Comparison of ENCODE assay signal across 10 mouse cellular contexts in genomic region chr12:73585850-73586249, GRCm38 (mm10). TPM values are rescaled to one million over a fixed set of nuclear protein-coding genes. Genes with fewer than 3 reads are reported as not detected.
DNase-seq lines count a peak whose midpoint lies in the region; ATAC-seq and TF ChIP-seq lines count a peak whose summit lies in the region.
"Had no signal": no experiment of that assay in that cellular context is flagged by ENCODE, and none has a peak within 500 bp of the region (broad histone marks: within the 10 kb centered on the region; RNA-seq: fewer than 3 reads in every experiment).

No protein-coding gene starts in this region.

- H3K36me3 ChIP-seq in liver, adult 2 months (ENCODE audit: control insufficient read depth, insufficient read depth, low read length): no peaks in the 10 kb centered on the region
- no peaks in the 10 kb centered on the region for H3K36me3 ChIP-seq in forebrain, embryonic 12.5 days (replicated peaks)
- H3K36me3 ChIP-seq in limb, embryonic 13.5 days: no peaks in the 10 kb centered on the region

- H3K4me2 ChIP-seq in forebrain, embryonic 12.5 days: peak overlapping the region; percentile 87
- H3K4me2 ChIP-seq in limb, embryonic 13.5 days (replicated peaks): peak overlapping the region; percentile 93

- peaks cover 16% of the 10 kb centered on the region; the same call in 1 of the 2 replicates for H3K27me3 ChIP-seq in liver, adult 2 months (ENCODE audit: control insufficient read depth, insufficient read depth, low read length)
- peaks cover 37% of the 10 kb centered on the region for H3K27me3 ChIP-seq in forebrain, embryonic 12.5 days
- peaks cover 53% of the 10 kb centered on the region for H3K27me3 ChIP-seq in limb, embryonic 13.5 days

- peak overlapping the region; percentile 34 for H3K27ac ChIP-seq in liver, adult 2 months (replicated peaks; ENCODE audit: insufficient read depth, low read depth, low read length)
- no peak overlapping the region for H3K27ac ChIP-seq in forebrain, embryonic 12.5 days
- H3K27ac ChIP-seq in limb, embryonic 13.5 days: no peak overlapping the region
- no peak overlapping the region for H3K27ac ChIP-seq in olfactory bulb, adult 2 months (ENCODE audit: insufficient read depth, low read depth, low read length)

- 4% methylated on average over 7 of the region's 7 CpGs for WGBS in liver, adult 2 months
- WGBS in forebrain, embryonic 12.5 days: under 1% methylated on average over 7 of the region's 7 CpGs
- 4% methylated on average over 7 of the region's 7 CpGs for WGBS in limb, embryonic 13.5 days
- WGBS in olfactory bulb, adult 2 months: 5% methylated on average over 7 of the region's 7 CpGs

- TF ChIP-seq POLR2A in liver, adult 2 months (IDR thresholded peaks at IDR 0.05; ENCODE audit: extremely low read depth, insufficient read depth, low read length): no peak
- TF ChIP-seq POLR2A in olfactory bulb, adult 2 months (IDR thresholded peaks at IDR 0.05; ENCODE audit: insufficient read depth, low read depth, low read length): no peak

- no peak for ATAC-seq in forebrain, embryonic 12.5 days (ENCODE audit: low FRiP score)
- no peak for ATAC-seq in limb, embryonic 13.5 days (ENCODE audit: low FRiP score, low read depth)
- ATAC-seq: Patski had no signal

- TF ChIP-seq CTCF in liver, adult 2 months (IDR thresholded peaks at IDR 0.05; ENCODE audit: low read depth, low read length): no peak
- TF ChIP-seq CTCF in olfactory bulb, adult 2 months (IDR thresholded peaks at IDR 0.05; ENCODE audit: insufficient read depth, low read depth, low read length): no peak

- H3K4me3 ChIP-seq in liver, adult 2 months (ENCODE audit: insufficient read depth, low read depth, low read length): peak overlapping the region; percentile 89
- H3K4me3 ChIP-seq in forebrain, embryonic 12.5 days (replicated peaks): peak overlapping the region; percentile 62
- peak overlapping the region; percentile 75 for H3K4me3 ChIP-seq in limb, embryonic 13.5 days
- H3K4me3 ChIP-seq in olfactory bulb, adult 2 months (ENCODE audit: insufficient read depth, low read depth, low read length): 0 out of 2 replicates have a peak overlapping the region, but pooled peaks have one; percentile 4

- no peaks in the 10 kb centered on the region for H3K4me1 ChIP-seq in liver, adult 2 months (ENCODE audit: control insufficient read depth, insufficient read depth, low read length)
- peaks cover 20% of the 10 kb centered on the region for H3K4me1 ChIP-seq in forebrain, embryonic 12.5 days
- peaks cover 16% of the 10 kb centered on the region for H3K4me1 ChIP-seq in limb, embryonic 13.5 days
- peaks cover 16% of the 10 kb centered on the region for H3K4me1 ChIP-seq in olfactory bulb, adult 2 months (ENCODE audit: control insufficient read depth, insufficient read depth, low read length)

- no peaks in the 10 kb centered on the region for H3K79me2 ChIP-seq in liver, adult 2 months (ENCODE audit: control insufficient read depth, insufficient read depth, low read length)

- H3K9me3 ChIP-seq in forebrain, embryonic 12.5 days: no peaks in the 10 kb centered on the region
- H3K9me3 ChIP-seq in limb, embryonic 13.5 days: no peaks in the 10 kb centered on the region

- no peak for DNase-seq in liver, adult 2 months (ENCODE audit: extremely low read depth, low read depth, low spot score)
- no peak for DNase-seq in liver
- DNase-seq in urinary bladder, adult 2 months (ENCODE audit: low spot score): no peak
- DNase-seq in ovary, postnatal 10 days (ENCODE audit: low spot score): no peak
- DNase-seq in adrenal gland, postnatal 4 days (ENCODE audit: low spot score in 2 of 2): no peak
- DNase-seq: right cerebral cortex, postnatal 14 days had no signal

- H3K9ac ChIP-seq in liver, adult 2 months (ENCODE audit: low read depth, low read length): peak overlapping the region; percentile 61
- no peak overlapping the region for H3K9ac ChIP-seq in forebrain, embryonic 12.5 days
- H3K9ac ChIP-seq in limb, embryonic 13.5 days: peak overlapping the region; percentile 82

RNA-seq across cellular contexts. Expression of gene Prkch, which starts 1.3 kb away (rescaled TPM):
- total RNA-seq in liver, adult 2 months (2014; rRNA removed): 5.3 and 5.9 TPM in 2 replicates
- 1.3 and 1.5 TPM in 2 replicates for polyA plus RNA-seq in liver, adult 2 months (2012; rRNA removed)
- 4.6 and 6.0 TPM in 2 replicates for polyA plus RNA-seq in forebrain, embryonic 12.5 days (2016; fragmentation: Nextera tagmentation; extraction: Ambion mirVana)
- 8.4 and 9.0 TPM in 2 replicates for polyA plus RNA-seq in limb, embryonic 13.5 days (2015; fragmentation: Nextera tagmentation; extraction: Ambion mirVana)
- polyA plus RNA-seq in olfactory bulb, adult 2 months (2012; ENCODE audit: insufficient read depth, insufficient read length, low replicate concordance, missing spikeins): not detected in 2 replicates
- 18.4 and 18.7 TPM in 2 replicates for polyA plus RNA-seq in urinary bladder, adult 2 months (2012; rRNA removed)
- 10 to 100 TPM; 19.3 to 21.3 TPM for total RNA-seq in adrenal gland, postnatal 4 days (2021)

RNA-seq across cellular contexts. Expression of gene Tmem30b, which starts 39.7 kb away (rescaled TPM):
- total RNA-seq in liver, adult 2 months (2014; rRNA removed): 18.9 and 24.4 TPM in 2 replicates
- polyA plus RNA-seq in liver, adult 2 months (2012; rRNA removed): 23.1 and 23.3 TPM in 2 replicates
- 2.2 and 3.1 TPM in 2 replicates for polyA plus RNA-seq in forebrain, embryonic 12.5 days (2016; fragmentation: Nextera tagmentation; extraction: Ambion mirVana)
- polyA plus RNA-seq in limb, embryonic 13.5 days (2015; fragmentation: Nextera tagmentation; extraction: Ambion mirVana): 18.2 and 19.2 TPM in 2 replicates
- polyA plus RNA-seq in olfactory bulb, adult 2 months (2012; ENCODE audit: insufficient read depth, insufficient read length, low replicate concordance, missing spikeins): not detected in 2 replicates
- 29.2 and 33.1 TPM in 2 replicates for polyA plus RNA-seq in urinary bladder, adult 2 months (2012; rRNA removed)
- total RNA-seq in adrenal gland, postnatal 4 days (2021): 1 to 10 TPM; 2.8 to 3.3 TPM
- polyA plus RNA-seq: Patski had no signal

Comparison
In these comparisons a context has a peak if more than half of its experiments do, and no peak if none do; other contexts are left out.
1. H3K4me3 ChIP-seq: peak in every context shown above with its lines; median percentile 89 in liver, adult 2 months; 75 in limb, embryonic 13.5 days; 62 in forebrain, embryonic 12.5 days; 4 in olfactory bulb, adult 2 months.